Mouse (Mus musculus): ENCODE data around the gene Tsr2. TPM values are rescaled to one million over a fixed set of nuclear protein-coding genes. Genes with fewer than 3 reads are reported as not detected.

Gene Tsr2
- total RNA-seq (2021) = 10 to 100 TPM; 37.6 to 46.7 TPM
- polyA plus RNA-seq (2012; rRNA removed) = 2.9 and 3.3 TPM in 2 replicates
- long read RNA-seq, transcript Tsr2-202 (5 exons, 3,796 nt) = major isoform, 14 of 18 reads
- long read RNA-seq, partial matches to known transcripts = 0 of 18 reads
- long read RNA-seq, other reads (novel, unspliced or antisense) = 1 of 18 reads

DNA sequence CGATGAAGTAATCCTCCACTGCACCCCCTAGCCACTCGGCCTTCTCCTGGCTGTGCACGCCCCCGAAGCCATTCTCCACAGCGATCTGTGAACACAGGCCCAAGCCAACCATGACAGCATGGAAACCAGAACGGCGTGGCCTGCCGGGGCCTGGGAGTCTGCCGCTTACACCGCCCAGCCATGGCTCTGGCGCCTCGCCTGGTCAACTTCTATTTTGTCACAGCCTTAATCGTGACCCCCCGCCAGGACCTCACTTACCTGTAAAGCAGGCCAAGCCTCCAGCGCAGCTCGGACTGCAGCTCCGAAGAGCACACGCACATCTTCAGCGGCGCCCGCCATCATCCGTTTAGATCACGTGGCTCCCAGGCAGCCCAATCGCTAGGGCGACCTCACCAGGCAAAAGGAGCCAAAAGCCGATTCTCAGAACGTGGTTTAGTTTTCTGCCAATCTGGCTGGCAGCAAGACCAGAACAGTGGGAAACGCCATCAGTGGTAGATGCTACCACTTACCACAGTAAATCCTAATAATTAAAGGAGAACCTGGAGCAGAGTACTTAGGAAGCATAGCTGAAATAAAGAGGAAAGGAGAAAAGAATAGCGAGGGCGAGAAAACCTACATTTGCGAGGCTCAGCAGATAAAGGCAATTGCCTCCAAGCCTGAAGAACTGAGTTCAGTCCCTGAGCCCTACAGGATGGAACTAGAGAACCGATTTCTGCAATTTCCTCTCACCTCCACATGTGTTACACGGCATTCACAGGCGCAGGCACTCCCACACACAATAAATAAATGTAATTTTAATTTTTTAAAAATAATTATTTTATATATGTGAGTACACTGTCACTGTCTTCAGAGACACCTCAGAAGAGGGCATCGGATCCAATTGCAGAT lies at the start of gene Tsr2:
TSS of gene Tsr2 (minus strand) at position 373 of the 888 bp plus-strand sequence.
- peak; percentile 83 for DNase-seq

DNA sequence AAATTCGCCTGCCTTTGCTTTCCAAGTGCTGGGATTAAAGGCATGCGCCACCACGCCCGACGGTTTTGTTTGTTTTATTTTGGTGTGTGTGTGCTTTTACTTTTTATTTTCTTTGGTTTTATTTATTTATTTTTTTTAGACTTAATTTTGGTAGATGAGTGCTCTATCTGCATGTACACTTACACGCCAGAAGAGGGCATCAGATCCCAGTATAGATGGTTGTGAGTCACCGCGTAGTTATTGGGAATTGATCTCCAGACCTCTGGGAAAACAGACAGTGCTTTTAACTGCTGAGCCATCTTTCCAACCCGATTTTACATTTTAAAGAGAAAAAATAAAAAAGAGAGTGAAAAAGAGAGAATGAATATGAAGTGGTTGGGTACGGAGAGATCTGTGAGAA lies 36.4 kb upstream of the Tsr2 start:
- DNase-seq = no peak

DNA sequence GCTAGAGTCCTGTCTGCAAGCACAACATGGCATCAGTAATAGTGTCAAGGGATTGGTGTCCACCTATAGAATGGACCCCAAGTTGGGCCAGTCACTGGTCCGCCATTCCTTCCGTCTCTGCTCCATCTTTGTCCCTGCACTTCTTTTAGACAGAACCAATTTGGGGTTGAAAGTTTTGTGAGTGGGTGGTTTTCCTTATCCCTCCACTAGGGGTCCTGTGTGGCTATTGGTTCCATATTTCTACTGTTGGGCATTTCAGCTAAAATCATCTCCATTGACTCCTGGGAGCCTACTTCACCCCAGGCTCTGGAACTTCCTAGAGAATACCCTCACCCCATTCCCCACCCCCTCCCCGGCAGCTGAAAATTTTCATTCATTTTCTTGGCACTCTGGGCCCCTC lies 34.1 kb upstream of the Tsr2 start:
- no peak for DNase-seq

DNA sequence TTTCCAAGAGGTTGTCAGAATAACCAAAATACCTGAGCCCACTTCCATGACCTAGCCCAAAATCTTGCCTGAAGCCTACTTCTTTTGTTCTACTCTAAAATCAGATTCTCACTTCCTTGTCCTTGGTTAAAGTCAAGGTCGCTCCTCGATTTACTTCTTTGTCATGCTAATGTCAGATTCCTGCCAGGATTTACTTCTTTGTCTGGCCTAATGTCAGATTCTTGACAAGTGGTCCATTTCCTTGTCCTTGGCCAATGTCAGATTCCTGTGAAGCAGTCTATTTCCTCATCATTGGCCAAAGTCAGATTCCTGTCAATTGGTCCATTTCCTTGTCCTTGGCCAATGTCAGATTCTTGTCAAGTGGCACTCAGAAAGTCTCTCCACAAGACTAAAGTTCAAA lies 27.6 kb upstream of the Tsr2 start:
- DNase-seq = no peak

DNA sequence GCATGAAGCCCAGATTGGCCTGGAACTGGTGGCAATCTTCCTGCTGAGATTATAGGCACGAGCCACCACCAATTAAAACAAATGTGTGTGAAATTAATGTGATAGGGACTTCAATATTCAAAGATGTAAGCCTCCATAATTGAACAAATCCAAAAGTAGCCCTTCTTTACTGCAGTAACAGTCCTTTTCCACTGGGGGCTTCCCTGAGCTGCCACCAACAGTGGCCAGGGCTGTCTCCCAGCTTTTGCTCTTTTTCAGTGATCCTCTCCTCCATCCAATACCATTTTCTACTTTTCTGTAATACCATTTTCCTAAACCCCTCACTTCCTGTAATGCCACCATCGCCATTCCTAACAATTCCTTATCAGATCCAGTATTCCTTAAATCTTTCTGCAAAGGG lies 21.1 kb upstream of the Tsr2 start:
- peak; percentile 6 for DNase-seq

DNA sequence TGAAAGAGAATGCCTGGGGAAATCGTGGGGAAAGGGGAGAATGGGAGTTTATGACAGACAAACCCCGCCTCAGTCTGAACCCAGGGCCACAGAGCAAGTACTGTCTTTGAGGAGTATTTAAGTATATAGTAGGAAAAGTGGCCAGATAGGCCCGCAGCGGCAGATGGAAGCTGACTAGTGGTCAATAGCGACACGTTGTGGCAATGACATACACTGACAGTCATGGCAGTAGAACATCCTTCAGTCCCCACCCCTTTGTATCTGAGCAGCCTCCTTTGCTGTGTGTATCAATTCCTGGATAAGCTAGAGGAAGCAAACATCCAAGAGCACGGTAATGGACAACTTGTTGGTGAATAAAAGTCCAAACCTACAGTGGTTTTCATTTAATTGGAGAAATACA lies 20.5 kb upstream of the Tsr2 start:
- DNase-seq = peak; percentile 40

DNA sequence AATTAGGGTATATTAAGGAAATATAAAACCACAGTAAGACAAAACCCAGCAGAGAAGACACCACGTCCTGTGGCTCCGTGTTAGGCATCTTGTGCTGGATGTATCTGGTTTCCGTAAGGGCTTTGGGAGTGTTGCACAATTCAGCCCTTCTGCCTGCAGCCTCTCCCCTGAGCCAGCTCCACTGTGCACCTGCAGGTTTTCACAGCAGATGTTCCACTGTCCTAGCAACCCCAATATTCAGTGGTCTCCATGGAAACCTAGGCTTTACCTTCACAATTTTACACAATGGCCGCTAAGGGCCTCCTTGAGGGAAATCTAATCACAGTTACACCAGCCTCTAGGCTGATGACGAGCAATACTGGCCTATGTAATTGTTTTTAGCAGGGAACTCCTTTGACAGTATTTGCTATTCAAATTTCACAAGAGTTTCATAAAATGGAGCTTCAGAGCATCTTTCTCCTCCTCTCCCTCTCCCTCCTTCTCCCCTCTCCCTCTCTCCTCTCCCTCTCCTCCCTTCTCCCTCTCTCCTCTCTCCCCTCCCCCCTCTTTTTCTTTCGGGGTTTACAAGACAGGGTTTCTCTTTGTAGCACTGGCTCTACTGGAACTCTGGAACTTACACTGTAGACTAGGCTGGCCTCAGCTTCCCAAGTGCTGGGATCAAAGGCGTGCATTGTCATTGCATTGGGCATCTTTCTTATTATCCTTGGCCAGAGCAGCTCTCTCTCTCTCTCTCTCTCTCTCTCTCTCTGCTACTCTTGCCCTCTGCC lies 11.1 kb upstream of the Tsr2 start:
- DNase-seq = no peak

DNA sequence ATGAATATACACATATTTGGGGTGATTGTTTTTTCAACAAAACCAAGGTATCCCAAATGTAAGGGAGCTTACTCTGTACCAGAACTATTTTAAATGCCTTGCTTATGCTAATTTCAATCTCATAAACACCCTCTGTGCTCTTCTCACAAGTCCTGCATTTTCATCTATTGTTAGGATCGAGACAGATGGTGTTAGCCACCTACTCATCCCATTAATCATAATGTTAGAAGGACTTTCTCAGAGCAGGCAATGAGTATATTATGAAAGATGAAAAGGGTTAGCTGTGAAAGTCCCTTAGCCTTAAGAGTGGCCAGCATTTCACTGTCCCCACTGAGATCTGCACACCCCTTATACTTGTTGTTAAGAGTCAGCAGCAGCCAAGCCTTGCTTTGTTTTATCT lies 8.9 kb downstream of the Tsr2 start:
- no peak for DNase-seq

DNA sequence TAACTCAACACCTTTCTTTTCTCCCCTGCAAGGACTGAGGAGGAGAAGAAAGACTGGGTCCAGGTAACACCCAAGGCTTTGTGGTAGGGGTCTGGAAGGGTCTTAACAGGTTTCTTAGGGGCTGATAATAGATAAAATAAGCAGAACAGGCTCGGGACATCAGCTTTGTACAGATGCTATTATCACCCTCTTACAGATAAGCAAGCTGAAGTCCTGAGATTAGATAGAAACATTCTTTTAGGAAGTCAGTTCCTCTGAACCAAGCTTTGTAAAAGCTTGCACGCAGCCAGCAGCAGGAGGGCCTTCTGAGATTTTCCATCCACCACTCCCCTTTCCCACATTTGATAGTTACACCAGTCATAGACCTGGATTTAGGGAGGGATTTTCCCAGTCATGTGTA lies 10.7 kb downstream of the Tsr2 start:
- no peak for DNase-seq

DNA sequence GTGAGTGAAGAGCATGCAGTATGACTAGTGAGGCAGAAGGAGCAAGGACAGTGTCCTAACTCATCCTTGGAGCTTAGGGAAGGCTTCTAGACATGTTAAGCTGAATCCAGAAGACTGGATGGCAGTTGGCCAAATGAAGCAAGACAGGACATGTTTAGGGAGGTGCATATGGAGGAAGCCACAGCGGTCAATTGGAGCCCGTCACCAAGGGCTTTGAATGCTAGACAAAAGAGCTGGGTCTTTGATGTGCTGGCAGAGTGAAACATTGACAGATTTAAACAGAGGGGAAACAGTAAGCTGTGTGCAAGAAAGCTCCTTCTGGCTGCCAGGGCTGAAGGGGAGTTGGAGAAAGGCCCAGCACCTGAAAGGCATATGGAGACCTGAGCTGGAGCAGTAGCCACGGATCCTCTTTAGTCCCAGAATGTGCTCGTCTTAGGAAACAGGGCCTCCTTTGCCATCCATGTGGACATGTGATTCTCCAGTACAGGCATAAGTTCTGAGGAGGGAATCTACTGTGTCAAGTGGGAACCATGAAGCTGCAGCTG lies 19.3 kb downstream of the Tsr2 start:
- DNase-seq = no peak

DNA sequence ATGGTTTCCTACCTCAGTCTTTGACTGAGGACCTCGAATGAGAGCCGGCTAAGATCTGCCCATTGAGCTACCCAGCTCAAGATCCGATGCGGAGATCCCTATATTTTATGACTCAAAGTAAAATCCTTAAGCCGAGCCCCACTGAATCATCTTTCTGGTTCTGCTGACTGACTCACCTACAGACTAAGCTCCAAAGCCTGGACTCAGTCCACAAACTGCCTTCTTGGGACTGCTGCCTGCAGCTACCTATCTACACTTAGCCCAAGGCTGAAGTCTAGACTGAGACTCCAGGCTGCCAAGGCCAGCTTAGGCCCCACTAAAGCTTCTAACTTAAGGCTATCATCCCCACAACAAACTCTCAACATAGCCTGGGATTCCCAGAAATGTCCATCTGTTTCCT lies 20.3 kb downstream of the Tsr2 start:
- peak; percentile 36 for DNase-seq

DNA sequence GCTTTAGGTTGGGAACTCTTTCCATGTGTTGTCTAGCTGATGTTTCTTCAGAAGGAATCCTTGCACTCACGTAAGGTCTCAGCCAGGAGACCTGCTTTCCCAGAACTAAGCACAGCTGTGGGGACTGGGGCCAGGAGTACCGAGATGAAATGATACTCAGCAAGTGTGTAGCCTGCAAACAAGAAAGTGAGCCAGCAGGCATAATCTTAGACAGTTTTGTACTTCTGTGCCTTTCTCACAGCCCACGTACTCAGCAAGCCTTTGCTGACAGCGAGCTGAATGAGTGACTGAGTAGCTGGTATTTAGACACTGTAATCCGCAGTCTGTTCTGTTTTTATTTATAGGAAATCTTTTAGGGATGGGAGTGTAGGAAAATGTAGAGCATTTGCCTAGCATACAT lies 28.5 kb downstream of the Tsr2 start:
- no peak for DNase-seq

DNA sequence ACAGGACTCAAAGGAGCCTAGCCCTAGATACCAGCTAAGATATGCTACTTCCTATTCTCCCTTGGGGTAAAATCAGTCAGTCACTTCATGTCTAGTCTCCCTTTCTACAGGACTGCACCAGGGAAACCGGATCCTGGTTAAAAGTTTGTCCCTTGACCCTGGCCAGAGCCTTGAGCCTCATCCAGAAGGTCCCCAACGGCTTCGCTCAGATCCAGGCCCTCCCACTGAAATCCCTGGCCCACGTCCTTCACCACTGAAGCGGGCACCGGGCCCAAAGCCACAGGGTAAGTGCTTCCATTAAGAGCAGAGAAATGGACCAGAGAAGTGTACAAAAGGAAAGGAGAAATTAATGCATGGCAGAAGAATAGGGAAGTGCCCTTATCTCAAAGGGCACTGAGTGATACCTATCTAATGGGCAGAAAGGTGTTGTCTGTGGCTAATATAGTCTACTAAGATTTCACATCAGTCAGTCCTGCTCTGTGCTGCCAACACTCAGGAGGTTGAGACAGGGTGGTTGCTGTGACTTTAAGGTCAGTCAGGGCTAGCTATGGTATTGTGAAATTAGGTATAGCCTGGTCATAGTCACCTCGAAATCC lies 30.2 kb downstream of the Tsr2 start:
- DNase-seq = peak; percentile 76

DNA sequence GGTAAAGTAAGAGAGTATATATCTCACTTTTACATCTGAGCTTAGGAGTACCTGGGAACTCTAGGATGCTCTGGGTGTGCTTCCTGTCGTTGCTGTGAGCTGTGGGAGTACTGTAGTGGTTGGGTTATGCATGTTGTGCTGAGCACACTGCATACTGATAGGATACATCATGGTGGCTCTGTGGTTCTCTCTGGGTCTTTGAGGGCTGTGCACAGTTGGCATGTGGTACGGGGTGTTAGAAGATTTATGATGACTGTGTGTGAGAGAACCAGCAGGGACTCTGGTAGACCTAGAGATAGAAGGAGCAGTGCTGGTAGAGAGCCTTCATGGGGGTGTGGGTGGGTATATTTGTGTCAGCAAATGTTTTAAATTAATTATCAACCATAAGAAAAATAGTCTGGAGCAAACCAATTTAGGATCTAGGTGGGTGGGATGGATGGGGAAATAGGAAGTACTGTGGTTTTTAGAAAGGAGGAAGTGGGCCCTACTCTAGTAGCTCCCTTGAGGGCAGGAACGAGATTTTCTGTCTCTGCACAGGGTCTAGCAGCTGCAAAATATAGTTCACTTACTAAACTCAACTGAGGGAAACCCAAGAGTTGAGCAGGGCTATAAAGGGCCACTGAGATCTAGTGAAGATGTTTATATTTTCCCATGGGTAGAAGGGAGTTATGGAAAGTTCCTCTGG lies 34.6 kb downstream of the Tsr2 start:
- DNase-seq = no peak

DNA sequence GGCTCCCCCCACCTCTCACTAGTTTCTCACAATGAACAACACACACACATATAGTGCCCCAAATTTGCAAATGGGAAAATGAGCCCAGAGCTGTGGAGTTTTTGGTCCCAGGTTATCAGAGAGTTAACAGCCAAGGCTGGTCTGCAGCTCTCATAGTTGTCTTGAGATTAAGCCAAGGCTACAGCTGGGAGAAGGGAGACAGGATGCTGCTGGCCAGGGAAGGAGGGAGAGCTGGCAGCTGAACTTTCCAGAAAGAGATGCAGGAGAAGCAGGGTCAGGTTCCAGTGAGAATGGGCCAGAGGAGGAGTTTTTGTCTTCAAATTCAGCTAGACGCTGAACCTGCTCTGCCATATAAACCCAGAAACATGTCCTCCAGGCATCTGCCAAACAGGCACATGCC lies 37.0 kb downstream of the Tsr2 start:
- DNase-seq = no peak

DNA sequence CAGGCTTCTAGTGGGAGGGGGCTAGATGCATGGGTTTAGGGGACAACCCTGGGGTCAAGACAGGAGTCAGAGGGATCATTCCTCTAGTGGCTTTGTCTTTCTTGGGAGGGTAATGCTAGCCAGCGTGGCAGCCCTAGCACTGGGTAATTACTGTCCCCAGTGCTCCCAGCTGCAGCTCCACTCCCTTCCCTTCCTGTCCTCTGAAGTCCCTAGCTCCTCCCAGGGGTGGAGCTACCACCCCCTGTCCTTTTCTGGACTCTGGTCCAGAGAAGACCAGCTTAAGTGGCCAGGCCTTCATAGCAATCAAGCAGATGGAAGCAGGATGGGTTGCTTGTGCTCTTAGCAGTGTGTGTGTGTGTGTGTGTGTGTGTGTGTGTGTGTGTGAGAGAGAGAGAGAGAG lies 40.8 kb downstream of the Tsr2 start:
- peak; percentile 30 for DNase-seq

DNA sequence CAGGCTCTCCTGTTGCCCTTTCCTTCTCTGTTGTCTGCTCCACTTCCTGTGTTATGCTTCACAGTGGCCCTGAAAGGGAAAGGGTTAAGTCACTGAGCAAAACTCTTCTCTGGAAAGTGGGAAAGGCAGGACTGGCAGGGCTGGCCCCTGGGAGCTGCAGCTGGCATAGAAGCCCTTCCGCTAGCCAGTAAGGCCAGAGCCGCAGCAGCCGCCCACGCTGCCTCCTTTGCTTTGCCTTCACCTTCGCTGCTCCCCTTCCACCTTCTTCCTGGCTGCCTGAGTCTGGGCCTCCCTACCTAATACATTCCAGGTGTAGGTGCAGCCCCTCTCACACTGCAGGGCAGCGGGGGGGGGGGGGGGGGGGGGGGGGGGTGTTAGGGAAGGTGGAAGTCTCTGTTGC lies 41.9 kb downstream of the Tsr2 start:
- DNase-seq = no peak

DNA sequence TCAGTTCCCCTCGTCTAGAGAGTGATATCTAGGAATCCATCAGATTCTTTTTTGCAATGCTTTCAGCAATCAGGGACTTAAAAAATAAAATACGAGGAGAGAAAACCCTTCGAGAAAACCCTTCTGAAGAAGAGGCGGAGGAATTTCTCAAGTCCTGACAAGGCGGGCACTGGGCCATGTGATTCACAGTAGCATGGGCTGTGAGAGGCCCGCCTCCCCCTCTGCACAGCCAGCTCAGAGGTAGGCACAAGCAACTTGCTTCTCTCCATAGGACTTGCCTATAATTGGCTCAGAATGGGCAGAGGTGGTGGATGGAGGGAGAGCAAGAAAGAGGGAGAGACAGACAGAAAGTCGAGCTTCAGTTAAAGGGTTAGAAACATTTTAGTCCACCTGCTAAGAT lies 46.0 kb downstream of the Tsr2 start:
- DNase-seq = peak; percentile 68

DNA sequence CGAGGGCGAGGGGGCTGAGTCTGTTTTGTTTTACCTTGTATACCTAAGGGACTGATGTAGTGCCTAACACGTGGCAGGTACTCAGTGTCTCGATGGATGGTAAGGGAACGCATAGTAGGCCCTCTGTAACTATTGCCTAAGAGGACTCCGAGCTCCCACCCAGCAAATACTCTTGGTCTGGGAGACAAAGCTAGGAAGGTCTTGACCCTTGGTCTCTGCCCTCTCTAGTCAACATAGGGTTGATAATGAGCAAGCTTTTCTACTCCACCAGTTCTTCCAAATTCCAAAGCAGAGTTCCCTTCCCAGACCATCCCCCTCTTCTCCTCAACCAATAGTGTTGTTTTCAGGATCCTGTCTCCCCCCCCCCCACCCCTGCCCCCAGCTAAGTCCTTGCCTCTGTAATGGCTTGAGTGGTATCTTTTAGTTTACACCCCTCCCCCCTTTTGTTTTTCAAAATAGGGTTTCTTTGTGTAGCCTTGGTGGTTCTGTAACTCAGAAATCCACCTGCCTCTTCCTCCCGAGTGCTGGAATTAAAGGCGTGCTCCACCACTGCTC lies 46.6 kb downstream of the Tsr2 start:
- DNase-seq = no peak

DNA sequence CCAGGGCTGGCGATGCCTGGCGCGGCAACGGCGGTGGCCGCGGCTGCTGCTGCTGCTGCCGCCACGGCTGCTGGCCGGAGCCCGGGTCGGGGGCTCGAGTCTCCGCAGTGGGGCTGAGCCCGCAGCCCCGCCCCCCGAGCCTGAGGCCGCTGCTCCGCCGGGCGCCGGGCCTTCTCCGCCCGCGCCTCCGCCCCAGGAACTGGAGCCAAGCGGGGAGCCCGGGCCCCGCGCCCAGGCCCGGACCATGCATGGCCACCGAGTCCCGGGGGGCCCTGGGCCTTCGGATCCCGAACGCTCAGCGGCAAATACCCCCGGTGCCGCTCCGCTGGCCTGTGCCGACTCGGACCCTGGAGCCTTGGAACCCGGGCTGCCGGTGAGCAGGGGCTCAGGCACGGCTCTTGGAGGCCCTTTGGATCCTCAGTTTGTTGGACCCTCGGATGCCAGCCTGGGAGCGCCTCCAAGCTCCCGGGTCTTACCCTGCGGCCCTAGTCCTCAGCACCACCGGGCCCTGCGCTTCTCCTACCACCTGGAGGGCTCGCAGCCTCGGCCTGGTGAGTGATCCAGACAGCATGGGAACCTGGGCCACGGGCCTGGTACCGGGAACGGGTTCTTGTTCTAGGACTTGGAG lies 48.8 kb downstream of the Tsr2 start:
- DNase-seq = peak; percentile 65
